Mouse (Mus musculus): ENCODE measurements at regions not wholly inside any gene's neighbourhood (a gene's known extent, or its start where the extent isn't known, plus 50 kb on each side); places are given as distances from the start of the nearest gene placed in this dataset.
"Not testable (repeated sequence)": the region's sequence is repeated elsewhere in the genome, so short reads cannot be mapped to it uniquely, and the experiment has no call there.

- no peak for DNase-seq (ENCODE audit: low read depth, low spot score)
- 39% methylated on average over 8 of the region's 8 CpGs for WGBS
These were observed 374.0 kb upstream of the Nrxn1 start for GRCm38 (mm10) chr17:91466822-91467221.

- DNase-seq (ENCODE audit: low read depth, low spot score): no peak
These were observed 358.8 kb upstream of the Nrxn1 start for GRCm38 (mm10) chr17:91451711-91452110.

DNA sequence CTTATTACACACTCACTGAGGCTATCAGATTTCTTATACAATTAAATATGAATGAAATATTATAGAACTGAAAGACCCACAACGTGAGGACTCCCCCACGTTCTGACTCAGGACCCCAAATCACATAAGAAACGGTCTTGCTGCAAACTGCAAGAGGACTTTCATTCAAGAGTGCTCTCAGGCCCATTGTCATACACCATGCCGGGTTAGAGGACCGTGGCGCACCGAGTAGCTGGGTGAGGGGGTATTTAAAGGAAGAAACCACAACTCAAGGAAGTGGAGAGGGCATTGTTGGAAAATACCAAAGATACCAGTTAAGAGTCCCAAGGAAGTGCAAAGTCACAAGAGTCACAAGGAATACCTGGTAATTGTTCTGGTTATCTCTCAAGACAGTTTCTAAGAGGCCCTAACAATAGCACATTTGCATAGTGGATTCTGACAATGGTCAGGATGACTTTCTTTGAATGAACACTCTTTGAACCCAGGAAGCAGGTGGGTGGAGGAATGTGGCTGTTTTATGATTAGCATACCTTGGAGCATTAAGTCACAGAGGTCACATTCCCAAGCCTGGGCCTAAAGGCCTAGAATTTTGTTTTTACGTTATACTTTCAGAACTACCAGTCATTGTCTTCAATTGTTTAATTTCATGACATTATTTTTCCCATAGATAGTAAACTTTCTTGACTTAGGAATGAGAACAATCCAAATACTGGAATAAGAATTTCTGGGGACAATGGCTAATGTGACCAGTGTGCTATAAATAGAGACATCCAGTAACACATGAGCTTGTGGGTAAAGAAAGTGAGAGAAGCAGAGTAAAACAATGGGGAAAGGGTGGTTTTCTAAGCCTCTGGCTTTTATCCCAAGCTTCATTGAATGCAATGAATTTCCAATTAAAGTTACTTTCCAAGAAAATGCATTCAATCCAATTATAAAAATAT lies 339.2 kb upstream of the Nrxn1 start:
- DNase-seq (ENCODE audit: low read depth, low spot score): not testable (repeated sequence)
- 85% methylated on average over 8 of the region's 8 CpGs for WGBS

GRCm38 (mm10) chr17:91430351-91430750 lies 337.5 kb upstream of the Nrxn1 start:
- WGBS: 72% methylated on average over 1 of the region's 1 CpGs
- no peak for DNase-seq (ENCODE audit: low read depth, low spot score)

DNA sequence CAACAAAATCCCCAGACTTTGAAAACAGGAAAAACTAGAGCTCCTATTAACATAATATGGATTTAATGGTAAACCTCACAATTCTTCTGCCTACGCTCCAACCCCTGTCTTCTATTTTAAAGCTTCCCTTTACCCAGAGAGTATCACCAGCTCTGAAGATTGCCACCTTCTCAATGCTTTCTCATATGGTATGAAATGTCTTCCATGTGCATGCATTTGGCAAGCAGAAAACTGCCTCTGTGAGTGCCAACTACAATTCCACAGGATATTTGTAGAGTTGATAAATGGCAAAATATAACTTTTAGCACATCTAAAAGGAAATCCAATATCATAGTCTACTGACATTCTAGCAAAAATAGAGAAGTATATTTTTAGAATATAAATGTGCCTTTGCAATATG lies 332.2 kb upstream of the Nrxn1 start:
- no peak for DNase-seq (ENCODE audit: low read depth, low spot score)
- 77% methylated on average over 1 of the region's 1 CpGs for WGBS

DNA sequence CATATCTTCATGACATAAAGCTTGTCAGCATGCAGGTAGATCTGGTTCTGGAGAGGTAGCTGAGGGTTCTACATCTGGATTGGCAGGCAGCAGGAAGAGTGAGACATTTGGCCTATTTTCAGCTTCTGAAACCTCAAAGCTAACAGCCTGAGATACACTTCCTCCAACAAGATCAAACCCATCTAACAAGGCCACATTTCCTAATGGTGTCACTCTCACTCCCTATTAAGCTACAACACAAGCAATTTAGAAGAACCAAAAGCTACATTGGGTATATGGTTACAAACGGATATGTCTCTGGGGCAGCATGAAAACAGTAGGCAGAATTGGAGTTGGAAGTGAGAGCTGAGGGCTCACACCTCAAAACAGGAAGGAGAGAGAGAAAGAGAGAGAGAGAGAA lies 325.7 kb upstream of the Nrxn1 start:
- DNase-seq (ENCODE audit: low read depth, low spot score): no peak
- 45% methylated on average over 1 of the region's 1 CpGs for WGBS

DNA sequence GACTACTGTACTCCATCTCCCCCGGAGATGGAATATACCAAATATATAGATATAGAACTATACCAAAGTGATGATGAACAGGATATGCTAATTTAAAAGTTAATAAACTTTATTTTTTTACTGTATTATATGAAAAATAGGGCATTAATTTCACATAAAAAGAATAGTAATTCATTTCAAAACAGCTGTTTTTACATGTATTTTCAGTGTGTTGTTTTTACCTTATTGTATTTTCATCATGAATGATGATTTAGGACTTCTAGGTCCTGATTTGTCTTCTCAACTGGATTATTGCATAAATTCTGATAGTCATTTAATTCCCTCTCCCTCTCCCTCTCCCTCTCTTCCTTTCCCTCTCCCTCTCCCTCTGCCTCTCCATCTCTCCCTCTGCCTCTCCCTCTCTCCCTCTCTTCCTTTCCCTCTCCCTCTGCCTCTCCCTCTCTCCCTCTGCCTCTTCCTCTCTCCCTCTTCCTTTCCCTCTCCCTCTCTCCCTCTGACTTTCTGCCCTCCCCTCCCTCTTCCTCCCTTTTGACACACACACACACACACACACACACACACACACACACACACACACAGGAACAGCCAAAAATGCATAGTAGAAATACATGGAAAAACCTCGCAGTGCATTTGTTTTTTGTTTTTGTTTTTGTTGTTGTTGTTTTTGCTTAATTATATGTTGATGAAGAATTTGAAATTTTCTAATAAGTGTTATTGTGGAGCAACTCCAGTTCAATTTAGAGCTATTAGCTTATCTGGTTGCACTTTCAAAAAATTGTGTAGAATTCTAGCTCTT lies 298.3 kb upstream of the Nrxn1 start:
- 93% methylated on average over 2 of the region's 2 CpGs for WGBS
- no peak for DNase-seq (ENCODE audit: low read depth, low spot score)

- not testable (repeated sequence) for DNase-seq (ENCODE audit: low read depth, low spot score)
- WGBS: 68% methylated on average over 9 of the region's 9 CpGs
These were observed 297.2 kb upstream of the Nrxn1 start for GRCm38 (mm10) chr17:91389937-91390623.

- no peak for DNase-seq (ENCODE audit: low read depth, low spot score)
- 86% methylated on average over 3 of the region's 3 CpGs for WGBS
These were observed 295.6 kb upstream of the Nrxn1 start for GRCm38 (mm10) chr17:91388521-91388920.

- DNase-seq (ENCODE audit: low read depth, low spot score): no peak
- 95% methylated on average over 2 of the region's 2 CpGs for WGBS
These were observed 295.2 kb upstream of the Nrxn1 start for GRCm38 (mm10) chr17:91388039-91388438.

DNA sequence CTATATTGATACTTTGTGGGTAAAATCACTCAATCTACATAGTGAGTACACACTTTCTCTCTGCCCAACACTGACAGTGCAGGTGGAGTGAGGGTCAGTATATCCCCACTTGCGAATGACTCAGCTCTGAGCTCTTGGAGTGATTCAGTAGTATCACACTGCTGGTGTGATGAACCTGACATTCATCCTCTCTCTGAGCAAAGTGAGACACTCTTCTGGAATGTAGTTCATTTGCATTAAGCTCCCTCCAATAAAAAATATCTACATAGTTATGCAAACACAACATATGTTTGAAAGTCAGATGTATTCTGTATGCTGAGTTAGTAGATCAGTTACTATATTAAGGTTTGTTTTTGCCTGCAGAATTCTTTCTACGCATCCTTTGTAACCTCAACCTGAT lies 293.1 kb upstream of the Nrxn1 start:
- WGBS: 71% methylated on average over 2 of the region's 2 CpGs

DNA sequence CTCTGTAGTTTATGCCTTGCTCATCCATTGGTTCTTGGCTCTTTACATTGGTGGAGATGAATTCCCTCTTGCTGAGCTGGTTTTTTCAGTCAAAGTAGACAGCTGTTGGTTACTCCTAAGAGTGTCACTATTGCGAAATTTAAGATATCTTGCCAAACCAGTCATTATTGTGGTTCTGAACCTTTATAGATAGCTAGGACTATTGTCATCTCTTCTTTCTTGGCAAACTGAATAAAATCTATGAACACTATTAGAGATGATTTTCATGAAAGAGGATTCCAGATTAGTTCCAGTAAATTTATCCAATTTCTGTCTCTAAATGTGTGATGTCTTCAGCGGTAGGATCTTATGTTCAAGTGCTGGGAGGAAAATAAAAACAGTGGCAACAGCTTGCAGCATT lies 275.3 kb upstream of the Nrxn1 start:
- 86% methylated on average over 2 of the region's 2 CpGs for WGBS
- DNase-seq (ENCODE audit: low read depth, low spot score): no peak

More for the DNA sequence above, 293.1 kb upstream of the Nrxn1 start:
- DNase-seq (ENCODE audit: low read depth, low spot score): no peak

GRCm38 (mm10) chr17:91361261-91361660 lies 268.4 kb upstream of the Nrxn1 start:
- 52% methylated on average over 1 of the region's 1 CpGs for WGBS
- DNase-seq (ENCODE audit: low read depth, low spot score): no peak

- 81% methylated on average over 2 of the region's 2 CpGs for WGBS
- DNase-seq (ENCODE audit: low read depth, low spot score): no peak
These were observed 259.2 kb upstream of the Nrxn1 start for GRCm38 (mm10) chr17:91352107-91352506.

DNA sequence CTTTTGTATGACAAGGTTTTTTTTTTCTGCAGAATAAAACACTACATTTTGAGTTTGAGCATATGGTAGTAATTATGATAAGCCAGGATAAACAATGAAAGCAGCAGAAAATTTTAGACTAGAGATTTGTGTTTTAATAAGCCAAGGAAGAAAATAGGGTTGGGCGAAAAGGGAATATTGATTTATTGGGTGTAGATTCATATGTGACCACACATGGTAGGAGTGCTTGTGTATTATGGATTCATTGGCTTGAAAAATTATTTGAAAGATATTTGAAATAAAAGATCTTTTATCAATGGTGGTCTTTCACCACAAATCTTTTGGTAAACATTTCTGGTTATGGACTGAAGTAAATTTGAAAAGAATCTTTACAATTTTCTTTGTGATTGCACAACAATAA lies 244.0 kb upstream of the Nrxn1 start:
- DNase-seq (ENCODE audit: low read depth, low spot score): no peak
- WGBS: 79% methylated on average over 1 of the region's 1 CpGs

DNA sequence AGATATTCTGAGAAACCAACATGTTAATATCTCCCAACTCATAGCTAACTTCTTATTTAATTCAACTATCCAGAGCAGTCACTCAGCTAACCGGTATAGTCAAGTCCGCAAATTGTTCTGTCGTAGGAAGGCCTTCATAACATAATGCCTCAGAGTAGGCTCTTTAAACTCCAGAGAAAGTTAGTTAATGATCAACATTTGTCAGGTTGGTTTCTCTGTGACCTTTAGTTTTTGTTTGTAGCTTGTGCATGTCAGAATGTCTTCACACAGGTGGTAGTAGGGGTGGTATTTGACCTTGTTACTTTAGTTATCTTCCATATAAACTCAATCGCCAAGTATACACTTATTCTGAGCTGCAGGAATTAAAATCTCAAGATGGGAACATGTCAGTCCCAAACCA lies 240.9 kb upstream of the Nrxn1 start:
- DNase-seq (ENCODE audit: low read depth, low spot score): no peak
- WGBS: 68% methylated on average over 4 of the region's 4 CpGs

DNA sequence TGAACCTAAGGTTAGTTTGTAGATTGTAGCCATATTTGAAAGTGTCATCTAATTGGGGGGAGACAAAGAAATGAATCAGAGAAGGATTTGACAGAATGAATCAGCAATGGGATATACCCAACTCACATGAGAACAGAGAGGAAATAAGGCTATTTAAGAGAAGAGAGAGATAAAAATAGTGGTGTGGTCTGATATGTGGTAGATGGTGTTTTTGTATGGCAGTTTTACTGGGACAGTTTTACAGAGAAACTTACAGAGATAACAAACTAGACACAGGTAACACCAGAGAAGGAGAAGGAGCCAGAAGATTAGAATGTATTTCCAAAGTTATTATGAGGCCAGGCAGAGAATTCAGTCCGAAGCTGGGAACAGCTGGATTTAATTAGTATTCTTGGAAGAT lies 240.3 kb upstream of the Nrxn1 start:
- WGBS: 67% methylated on average over 1 of the region's 1 CpGs

DNA sequence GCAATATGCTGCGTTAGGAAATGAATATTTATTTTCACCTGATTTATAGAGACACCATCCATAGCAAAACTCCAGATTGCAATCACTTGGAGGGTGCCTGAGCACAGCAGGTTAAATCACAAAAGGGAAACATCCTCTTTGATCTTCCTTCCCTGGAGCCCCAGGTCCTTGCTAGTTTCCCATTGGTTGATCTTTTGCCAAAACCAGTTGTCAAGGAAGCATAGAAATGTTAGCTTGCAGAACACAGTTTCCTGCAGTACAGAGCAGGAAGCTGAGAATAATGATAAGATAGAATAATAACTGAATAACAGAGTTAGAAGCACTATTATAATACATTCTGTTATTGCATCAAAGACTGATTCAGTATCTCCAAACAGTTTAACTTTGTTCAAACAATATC lies 231.5 kb upstream of the Nrxn1 start:
- 53% methylated on average over 1 of the region's 1 CpGs for WGBS
- no peak for DNase-seq (ENCODE audit: low read depth, low spot score)

More for the DNA sequence above, 240.3 kb upstream of the Nrxn1 start:
- DNase-seq (ENCODE audit: low read depth, low spot score): no peak

DNA sequence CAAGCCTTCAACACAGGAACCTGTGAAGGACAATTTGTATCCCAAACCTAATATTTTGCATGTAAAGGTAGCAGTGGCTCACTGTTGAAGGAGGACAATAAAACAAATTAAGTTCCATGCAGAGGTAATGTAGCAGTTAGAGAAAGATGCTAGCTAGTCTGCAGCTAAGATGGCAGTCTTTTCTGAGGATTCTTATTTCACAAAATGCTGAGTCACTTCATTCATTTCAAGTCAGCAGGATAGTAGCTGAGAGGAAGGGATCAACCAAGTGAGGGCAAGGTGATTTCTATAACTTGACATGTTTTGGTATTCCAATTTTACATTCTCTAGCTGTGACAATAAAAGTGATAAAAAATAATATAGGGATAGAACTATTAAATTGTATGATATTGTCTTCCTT lies 194.0 kb upstream of the Nrxn1 start:
- no peak for DNase-seq (ENCODE audit: low read depth, low spot score)

- DNase-seq (ENCODE audit: low read depth, low spot score): no peak
- WGBS: 81% methylated on average over 1 of the region's 1 CpGs
These were observed 181.5 kb upstream of the Nrxn1 start for GRCm38 (mm10) chr17:91274378-91274777.
